Mouse (Mus musculus) hindbrain, embryonic 16.5 days (tissue): ENCODE measurements at regions not wholly inside any gene's neighbourhood (a gene's known extent, or its start where the extent isn't known, plus 50 kb on each side); places are given as distances from the start of the nearest gene placed in this dataset.

Experiments
- ATAC-seq: fragments of 200-750 bp; cut with Nextera tagmentation; 2 replicates; pipeline ENCODE4 v1.8.0; 2017; ENCODE audit warnings: moderate TSS enrichment, moderate library complexity
- H3K27ac ChIP-seq: fragments of 300-500 bp; sonication (generic); 2 replicates; pipeline ENCODE4 v1.5.1; 2014; ENCODE audit warnings: low read depth, mild to moderate bottlenecking, control low read depth, low read length, moderate library complexity
- H3K27me3 ChIP-seq: fragments of 300-500 bp; sonication (generic); replicated peaks from 2 replicates; pipeline ENCODE4 v1.6.1; 2014; ENCODE audit warnings: low read length; ENCODE audit not compliant: control insufficient read depth, insufficient read depth
- H3K36me3 ChIP-seq: fragments of 300-500 bp; sonication (generic); 2 replicates; pipeline ENCODE4 v1.6.1; 2014; ENCODE audit warnings: mild to moderate bottlenecking, low read length, moderate library complexity, mixed read lengths; ENCODE audit not compliant: control insufficient read depth, insufficient read depth
- H3K4me1 ChIP-seq: fragments of 300-500 bp; sonication (generic); 2 replicates; pipeline ENCODE4 v1.6.1; 2014; ENCODE audit warnings: low read depth, low read length; ENCODE audit not compliant: control insufficient read depth, insufficient read depth
- H3K4me2 ChIP-seq: fragments of 300-500 bp; sonication (generic); 2 replicates; pipeline ENCODE4 v1.6.1; 2014; ENCODE audit warnings: mild to moderate bottlenecking, low read length, control low read depth, moderate library complexity
- H3K4me3 ChIP-seq: fragments of 300-500 bp; sonication (generic); 2 replicates; pipeline ENCODE4 v1.5.1; 2014; ENCODE audit warnings: mild to moderate bottlenecking, low read length, control low read depth, moderate library complexity
- H3K9ac ChIP-seq: fragments of 300-500 bp; sonication (generic); 2 replicates; pipeline ENCODE4 v1.6.1; 2014; ENCODE audit warnings: low read depth, mild to moderate bottlenecking, control low read depth, low read length, moderate library complexity
- H3K9me3 ChIP-seq: fragments of 300-500 bp; sonication (generic); 2 replicates; pipeline ENCODE4 v1.6.1; 2014; ENCODE audit warnings: mild to moderate bottlenecking, low read length, moderate library complexity; ENCODE audit not compliant: control insufficient read depth
- WGBS: fragments of 180-500 bp; shearing (Covaris S2); extraction: QIAGEN DNeasy Blood & Tissue Kit; methylation state at CpG from one replicate; pipeline ENCODE4 v1.1.7; 2014; 5-methylcytosine and 5-hydroxymethylcytosine counted together

DNA sequence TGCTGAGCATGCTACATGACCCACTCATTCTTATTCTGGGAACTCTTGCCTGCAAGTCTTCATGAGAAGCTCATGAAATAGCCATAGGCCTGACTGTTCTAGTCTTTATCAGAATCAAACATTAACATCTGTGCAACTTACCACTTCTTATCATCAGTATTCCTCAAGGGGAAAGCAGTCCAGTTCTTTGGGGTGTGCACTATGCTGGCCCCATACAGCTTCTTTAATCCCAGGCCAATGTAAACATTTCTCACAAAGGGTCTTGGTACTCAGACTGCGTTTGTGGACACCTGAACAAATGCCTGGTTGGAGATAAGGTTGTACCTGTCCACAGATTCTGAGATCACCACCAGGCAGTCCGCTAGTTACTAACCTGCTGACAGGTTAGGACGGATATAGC lies 51.3 kb downstream of the 3110018I06Rik start:
- WGBS, result 86% methylated on average over 3 of the region's 3 CpGs
- no peak for ATAC-seq
- Histone ChIP-seq H3K9me3 (no peaks in the 10 kb centered on the region), H3K4me1 (no peaks in the 10 kb centered on the region), H3K4me2 (no peak overlapping the region), H3K27ac (no peak overlapping the region), H3K27me3 (no peaks in the 10 kb centered on the region), H3K36me3 (no peaks in the 10 kb centered on the region), H3K9ac (no peak overlapping the region), H3K4me3 (no peak overlapping the region)

DNA sequence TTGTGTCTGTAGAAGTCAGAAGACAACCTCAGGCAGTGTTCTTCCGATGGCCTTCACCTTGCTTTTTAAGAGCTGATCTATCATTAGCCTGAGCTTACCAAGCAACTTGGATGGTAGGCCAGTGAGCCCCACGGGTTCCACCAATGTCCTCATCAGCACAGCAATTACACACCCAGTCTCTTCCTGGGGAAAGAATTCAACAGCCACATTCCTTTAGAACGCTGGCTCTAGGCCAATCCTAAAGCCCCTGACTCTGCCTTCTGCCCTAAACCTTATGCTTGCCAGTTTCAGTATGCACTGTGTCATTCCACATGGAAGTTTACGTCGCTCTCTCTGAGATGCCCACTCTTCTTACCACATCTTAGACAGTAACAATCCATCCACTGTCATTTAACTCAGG lies 52.8 kb downstream of the 3110018I06Rik start:
- no peaks in the 10 kb centered on the region for H3K4me1 ChIP-seq
- H3K9ac ChIP-seq, result no peak overlapping the region
- no peak overlapping the region for H3K4me3 ChIP-seq
- ATAC-seq, result no peak
- no peaks in the 10 kb centered on the region for H3K27me3 ChIP-seq
- no peak overlapping the region for H3K27ac ChIP-seq
- WGBS, result 55% methylated on average over 5 of the region's 5 CpGs
- H3K36me3 ChIP-seq, result no peaks in the 10 kb centered on the region
- no peak overlapping the region for H3K4me2 ChIP-seq
- no peaks in the 10 kb centered on the region for H3K9me3 ChIP-seq

DNA sequence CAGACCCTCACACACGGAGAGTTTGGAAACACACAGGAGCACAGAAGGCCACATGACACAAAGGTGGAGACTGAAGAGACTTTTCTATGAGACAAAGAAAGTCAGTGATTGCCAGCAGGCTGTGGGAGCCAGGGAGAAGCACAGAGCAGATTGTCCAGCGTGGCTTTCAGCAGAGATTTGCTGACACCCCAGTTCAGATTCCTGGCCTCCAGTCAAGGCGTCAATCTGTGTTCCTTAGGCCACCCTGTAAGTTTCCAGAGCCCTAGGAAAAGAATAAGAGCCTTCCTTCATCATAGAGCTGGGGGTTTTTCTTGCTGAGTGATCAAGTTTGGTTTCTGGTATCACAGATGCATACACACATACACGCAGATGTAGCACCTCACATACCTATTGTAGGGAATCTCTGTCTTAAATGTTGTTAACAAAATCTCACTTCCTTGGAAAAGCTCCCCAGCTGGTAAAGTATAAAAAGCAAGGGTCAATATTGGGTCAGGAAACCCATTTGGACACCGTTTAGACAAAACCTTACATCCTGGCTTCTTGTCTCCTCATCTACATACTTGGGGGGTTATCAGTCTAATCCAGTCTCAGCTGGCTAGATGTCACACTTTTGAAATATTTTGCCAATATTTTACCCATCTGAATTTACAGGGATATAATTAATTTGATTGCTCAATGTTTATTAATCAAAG lies 58.9 kb downstream of the 3110018I06Rik start:
- H3K4me1 ChIP-seq, result peaks cover 6% of the 10 kb centered on the region
- H3K9ac ChIP-seq, result no peak overlapping the region
- 50% methylated on average over 5 of the region's 5 CpGs for WGBS
- no peak overlapping the region for H3K27ac ChIP-seq
- no peaks in the 10 kb centered on the region for H3K9me3 ChIP-seq
- H3K4me2 ChIP-seq, result no peak overlapping the region
- no peak overlapping the region for H3K4me3 ChIP-seq
- no peaks in the 10 kb centered on the region for H3K36me3 ChIP-seq
- no peak for ATAC-seq
- H3K27me3 ChIP-seq, result no peaks in the 10 kb centered on the region

DNA sequence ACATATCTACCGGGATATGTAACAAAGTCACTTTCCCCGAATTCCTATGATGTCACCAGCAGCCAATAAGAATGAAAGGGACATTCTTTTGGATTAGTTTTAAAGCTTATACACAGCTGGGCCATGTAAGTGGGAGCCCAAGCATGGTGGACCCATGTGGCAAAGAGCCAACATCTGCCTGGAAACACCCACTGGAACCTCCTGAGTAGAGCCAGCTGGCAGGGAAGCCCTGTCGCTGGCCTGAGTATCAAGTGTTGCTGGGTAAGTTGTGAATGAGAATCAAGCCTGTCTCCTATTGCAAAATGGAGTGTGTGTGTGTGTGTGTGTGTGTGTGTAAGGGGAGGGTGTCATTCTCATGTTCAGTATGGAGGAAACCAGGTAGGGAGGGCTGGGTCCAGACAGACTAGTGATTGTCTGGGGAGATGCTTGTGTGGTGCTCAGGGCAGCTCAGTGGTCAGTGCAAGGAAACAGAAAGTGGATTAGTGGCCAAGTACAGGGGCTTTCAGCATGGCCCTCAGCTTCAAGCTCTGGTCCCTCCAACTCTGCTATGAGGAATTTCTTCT lies 59.5 kb downstream of the 3110018I06Rik start:
- H3K4me3 ChIP-seq, result no peak overlapping the region
- no peak; the same call in 1 of the 2 replicates for ATAC-seq
- H3K4me2 ChIP-seq, result no peak overlapping the region
- no peaks in the 10 kb centered on the region for H3K36me3 ChIP-seq
- WGBS, result 68% methylated on average over 3 of the region's 3 CpGs
- no peak overlapping the region for H3K27ac ChIP-seq
- H3K27me3 ChIP-seq, result no peaks in the 10 kb centered on the region
- H3K9ac ChIP-seq, result no peak overlapping the region
- H3K9me3 ChIP-seq, result no peaks in the 10 kb centered on the region
- H3K4me1 ChIP-seq, result peaks cover 6% of the 10 kb centered on the region

DNA sequence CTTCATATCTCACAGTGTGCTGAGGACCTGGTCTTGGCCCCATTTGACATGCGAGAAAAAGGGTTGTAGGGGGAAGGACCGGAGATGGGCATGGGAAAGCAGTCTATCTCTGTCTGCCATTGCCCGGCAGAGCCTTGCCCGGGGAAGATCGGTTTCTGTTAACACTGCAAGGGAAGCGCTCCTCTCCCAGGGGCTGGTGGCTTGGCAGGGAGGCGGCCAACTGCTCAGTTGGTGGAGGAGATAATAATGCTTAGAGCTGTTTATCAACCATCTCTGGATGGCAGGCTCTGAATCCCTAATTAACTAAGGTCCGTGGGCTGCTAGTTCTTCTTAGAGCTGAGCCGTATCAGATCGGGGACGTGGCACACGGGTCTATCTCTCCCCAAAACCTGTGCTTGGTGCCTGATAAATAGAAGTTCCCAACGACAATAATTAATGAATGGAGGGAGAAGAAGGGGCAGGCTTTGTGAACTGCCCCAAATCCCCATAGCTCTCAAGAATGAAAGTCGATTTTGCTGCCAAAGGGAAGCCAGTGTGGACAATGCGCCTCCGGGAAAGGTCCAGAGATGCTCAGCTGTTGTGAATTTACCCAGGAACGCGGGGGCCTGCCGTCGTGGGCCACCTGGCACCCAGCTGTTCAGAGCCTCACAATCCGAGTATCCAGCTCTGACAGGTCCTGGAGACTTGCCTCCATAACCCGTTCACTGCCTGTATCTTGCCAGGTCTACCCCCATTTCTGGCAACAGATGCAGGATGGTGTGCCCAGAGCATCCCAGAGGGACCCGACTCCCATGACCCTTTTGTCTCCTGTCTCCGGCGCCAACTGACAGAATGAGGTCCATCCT lies 61.2 kb downstream of the 3110018I06Rik start:
- H3K9me3 ChIP-seq, result no peaks in the 10 kb centered on the region
- H3K9ac ChIP-seq, result no peak overlapping the region; the same call in 1 of the 2 replicates
- no peak overlapping the region; the same call in 1 of the 2 replicates for H3K4me3 ChIP-seq
- peak; percentile 20; the same call in 1 of the 2 replicates for ATAC-seq
- peaks cover 6% of the 10 kb centered on the region for H3K4me1 ChIP-seq
- H3K27me3 ChIP-seq, result no peaks in the 10 kb centered on the region
- 59% methylated on average over 25 of the region's 25 CpGs for WGBS
- H3K4me2 ChIP-seq, result peak overlapping the region; percentile 18
- no peak overlapping the region for H3K27ac ChIP-seq
- H3K36me3 ChIP-seq, result no peaks in the 10 kb centered on the region

DNA sequence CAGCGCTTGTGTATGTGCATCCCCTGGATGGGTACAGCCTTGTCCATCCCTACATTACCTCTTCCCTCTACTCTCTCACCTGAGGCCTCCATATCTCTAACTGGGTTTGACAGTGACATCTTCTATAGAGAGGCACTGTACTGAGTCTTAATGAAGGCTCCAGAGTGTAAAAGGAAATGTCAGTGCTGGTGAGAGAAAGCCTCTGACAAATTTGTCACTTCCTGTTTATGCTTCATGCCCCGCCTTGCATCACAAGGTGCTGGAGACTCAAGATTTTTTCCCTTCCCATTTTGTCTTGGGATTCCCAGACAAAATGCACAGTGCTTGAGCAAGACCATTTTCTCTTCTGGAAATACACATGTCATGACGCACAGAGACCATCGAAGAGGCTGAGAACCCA lies 70.8 kb downstream of the 3110018I06Rik start:
- Histone ChIP-seq H3K4me3 (no peak overlapping the region), H3K9me3 (no peaks in the 10 kb centered on the region), H3K4me1 (no peaks in the 10 kb centered on the region), H3K27me3 (no peaks in the 10 kb centered on the region), H3K27ac (no peak overlapping the region), H3K4me2 (no peak overlapping the region), H3K36me3 (no peaks in the 10 kb centered on the region), H3K9ac (no peak overlapping the region)
- 97% methylated on average over 4 of the region's 4 CpGs for WGBS
- ATAC-seq, result no peak

DNA sequence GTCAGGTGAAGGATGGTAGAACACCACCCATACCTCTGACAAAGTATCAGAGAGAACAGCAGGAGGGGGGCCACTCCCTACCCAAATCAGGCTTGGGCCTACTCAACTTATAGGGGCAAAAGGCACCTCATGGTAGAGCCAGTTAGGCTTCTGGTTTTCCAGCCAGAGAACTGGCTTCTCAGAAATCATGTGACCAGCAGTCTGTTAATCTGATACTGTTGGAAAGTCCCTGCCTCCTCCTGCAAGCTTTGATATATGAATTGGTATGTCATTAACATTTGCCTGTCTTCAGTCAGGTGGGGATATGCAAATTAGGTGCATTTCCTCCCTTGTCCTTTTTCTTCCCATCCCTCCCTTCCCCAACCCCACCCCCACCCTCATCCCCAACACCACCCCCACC lies 71.7 kb downstream of the 3110018I06Rik start:
- H3K4me1 ChIP-seq, result no peaks in the 10 kb centered on the region
- no peak overlapping the region for H3K9ac ChIP-seq
- no peak overlapping the region for H3K27ac ChIP-seq
- no peaks in the 10 kb centered on the region for H3K36me3 ChIP-seq
- no peak overlapping the region for H3K4me2 ChIP-seq
- ATAC-seq, result no peak
- no peaks in the 10 kb centered on the region for H3K27me3 ChIP-seq
- no peaks in the 10 kb centered on the region for H3K9me3 ChIP-seq
- no peak overlapping the region for H3K4me3 ChIP-seq

DNA sequence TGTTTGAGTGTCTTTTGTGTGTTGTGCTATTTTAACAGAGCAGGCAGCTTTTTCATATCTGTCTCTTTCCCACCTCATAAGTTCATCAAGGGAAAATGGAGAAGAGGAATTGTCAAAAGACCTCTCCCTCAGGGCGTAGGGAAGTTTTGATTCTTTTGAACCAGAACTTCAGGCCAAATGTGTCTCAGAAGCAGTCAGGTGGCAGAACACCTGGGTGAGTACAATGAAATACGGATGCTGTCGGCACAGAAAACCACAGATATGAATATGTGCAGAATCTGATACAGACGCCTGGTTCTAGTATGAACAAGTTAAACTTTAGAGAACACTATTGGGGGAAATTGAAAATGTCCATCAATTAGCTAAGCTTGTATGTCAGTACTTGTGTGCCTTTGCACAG lies 84.2 kb downstream of the 3110018I06Rik start:
- Histone ChIP-seq H3K4me2 (no peak overlapping the region), H3K9me3 (no peaks in the 10 kb centered on the region), H3K4me1 (no peaks in the 10 kb centered on the region), H3K9ac (no peak overlapping the region), H3K27ac (no peak overlapping the region), H3K36me3 (no peaks in the 10 kb centered on the region), H3K27me3 (no peaks in the 10 kb centered on the region), H3K4me3 (no peak overlapping the region)
- 98% methylated on average over 4 of the region's 4 CpGs for WGBS
- no peak for ATAC-seq

DNA sequence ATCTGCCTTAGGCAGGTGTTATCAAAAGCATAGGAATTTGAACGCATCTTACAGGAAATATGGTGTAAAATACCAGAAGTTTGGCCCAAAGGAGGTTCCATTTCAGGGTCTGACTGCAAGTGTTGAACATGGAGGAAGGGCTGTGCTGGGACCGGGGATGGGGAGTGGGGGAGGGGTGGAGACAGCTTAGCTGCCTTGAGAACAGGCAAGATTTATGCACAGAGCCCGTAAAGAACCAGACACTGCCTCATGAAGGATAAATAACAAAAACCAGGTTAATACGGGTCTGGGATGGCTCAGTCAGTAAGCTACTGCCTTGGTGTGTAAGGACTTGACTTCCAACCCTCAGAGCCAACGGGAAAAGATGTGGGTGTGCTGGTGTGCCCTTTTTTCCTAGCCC lies 91.1 kb downstream of the 3110018I06Rik start:
- Histone ChIP-seq H3K36me3 (no peaks in the 10 kb centered on the region), H3K4me1 (no peaks in the 10 kb centered on the region), H3K4me2 (no peak overlapping the region), H3K27ac (no peak overlapping the region), H3K9ac (no peak overlapping the region), H3K4me3 (no peak overlapping the region), H3K9me3 (no peaks in the 10 kb centered on the region), H3K27me3 (no peaks in the 10 kb centered on the region)
- WGBS, result 72% methylated on average over 5 of the region's 5 CpGs
- ATAC-seq, result no peak
